Mouse (Mus musculus): ENCODE measurements around the gene Prpf8. TPM values are rescaled to one million over a fixed set of nuclear protein-coding genes. Genes with fewer than 3 reads are reported as not detected.

Gene Prpf8
- polyA plus RNA-seq, 1 experiment = 35.4 TPM

GRCm38 (mm10) chr11:75487496-75487895 lies 880 bp downstream of the Prpf8 start:
- Histone ChIP-seq H3K4me1 (ENCODE audit: control insufficient read depth, insufficient read depth, low read length) (peaks cover 4% of the 10 kb centered on the region), H3K4me3 (replicated peaks; ENCODE audit: control insufficient read depth, low read depth, low read length) (peak overlapping the region; percentile 71), H3K27ac (ENCODE audit: control insufficient read depth, insufficient read depth, low read depth, low read length, poor library complexity) (no peak overlapping the region)
- WGBS = 24% methylated on average over 6 of the region's 6 CpGs
- no peak for TF ChIP-seq CTCF (IDR thresholded peaks at IDR 0.05; ENCODE audit: control insufficient read depth, insufficient read depth, low read length)
- TF ChIP-seq POLR2A (IDR thresholded peaks at IDR 0.05; ENCODE audit: borderline replicate concordance, control insufficient read depth, low read depth, low read length) = no peak

- Histone ChIP-seq H3K4me3 (replicated peaks; ENCODE audit: control insufficient read depth, low read depth, low read length) (no peak overlapping the region), H3K27ac (ENCODE audit: control insufficient read depth, insufficient read depth, low read depth, low read length, poor library complexity) (no peak overlapping the region), H3K4me1 (ENCODE audit: control insufficient read depth, insufficient read depth, low read length) (no peaks in the 10 kb centered on the region)
- no peak for TF ChIP-seq CTCF (IDR thresholded peaks at IDR 0.05; ENCODE audit: control insufficient read depth, insufficient read depth, low read length)
- TF ChIP-seq POLR2A (IDR thresholded peaks at IDR 0.05; ENCODE audit: borderline replicate concordance, control insufficient read depth, low read depth, low read length) = no peak
- WGBS = 82% methylated on average over 10 of the region's 10 CpGs
These were observed 7.9 kb downstream of the Prpf8 start for GRCm38 (mm10) chr11:75494296-75495049.

DNA sequence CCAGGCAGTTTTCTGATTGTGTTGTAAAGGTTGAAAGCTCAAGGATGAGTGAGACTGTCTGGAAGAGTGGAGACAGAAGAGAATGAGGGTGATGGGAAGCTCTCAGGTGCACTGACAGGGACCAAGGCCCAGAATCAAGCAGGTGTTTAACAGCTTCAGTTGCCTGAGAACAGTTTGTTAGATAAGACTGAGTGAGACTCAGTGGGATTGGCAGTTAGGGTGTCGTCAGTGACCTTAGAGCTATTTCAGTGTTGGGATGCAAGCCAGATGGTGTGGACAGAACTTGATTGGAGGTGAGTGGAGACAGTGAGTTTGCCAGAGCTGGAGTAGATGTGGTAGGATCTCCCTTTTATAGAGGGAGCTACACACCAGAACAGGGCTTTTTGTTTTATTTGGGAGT lies 11.5 kb downstream of the Prpf8 start:
- no peaks in the 10 kb centered on the region for H3K4me1 ChIP-seq (ENCODE audit: control insufficient read depth, insufficient read depth, low read length)
- TF ChIP-seq POLR2A (IDR thresholded peaks at IDR 0.05; ENCODE audit: borderline replicate concordance, control insufficient read depth, low read depth, low read length) (no peak), CTCF (IDR thresholded peaks at IDR 0.05; ENCODE audit: control insufficient read depth, insufficient read depth, low read length) (no peak)
- H3K4me3 ChIP-seq (replicated peaks; ENCODE audit: control insufficient read depth, low read depth, low read length) = no peak overlapping the region
- no peak overlapping the region for H3K27ac ChIP-seq (ENCODE audit: control insufficient read depth, insufficient read depth, low read depth, low read length, poor library complexity)
- WGBS = 68% methylated on average over 1 of the region's 1 CpGs

GRCm38 (mm10) chr11:75508162-75508561 lies 21.5 kb downstream of the Prpf8 start:
- no peak for TF ChIP-seq POLR2A (IDR thresholded peaks at IDR 0.05; ENCODE audit: borderline replicate concordance, control insufficient read depth, low read depth, low read length)
- no peak for TF ChIP-seq CTCF (IDR thresholded peaks at IDR 0.05; ENCODE audit: control insufficient read depth, insufficient read depth, low read length)
- 96% methylated on average over 4 of the region's 4 CpGs for WGBS
- no peak overlapping the region for H3K4me3 ChIP-seq (replicated peaks; ENCODE audit: control insufficient read depth, low read depth, low read length)
- H3K4me1 ChIP-seq (ENCODE audit: control insufficient read depth, insufficient read depth, low read length) = peaks cover 2% of the 10 kb centered on the region; the same call in 1 of the 2 replicates
- no peak overlapping the region for H3K27ac ChIP-seq (ENCODE audit: control insufficient read depth, insufficient read depth, low read depth, low read length, poor library complexity)

- peaks cover 3% of the 10 kb centered on the region; the same call in 1 of the 2 replicates for H3K4me1 ChIP-seq (ENCODE audit: control insufficient read depth, insufficient read depth, low read length)
- no peak overlapping the region for H3K27ac ChIP-seq (ENCODE audit: control insufficient read depth, insufficient read depth, low read depth, low read length, poor library complexity)
- 60% methylated on average over 8 of the region's 8 CpGs for WGBS
- no peak overlapping the region for H3K4me3 ChIP-seq (replicated peaks; ENCODE audit: control insufficient read depth, low read depth, low read length)
- TF ChIP-seq CTCF (IDR thresholded peaks at IDR 0.05; ENCODE audit: control insufficient read depth, insufficient read depth, low read length) = no peak
- TF ChIP-seq POLR2A (IDR thresholded peaks at IDR 0.05; ENCODE audit: borderline replicate concordance, control insufficient read depth, low read depth, low read length) = no peak
These were observed 22.3 kb downstream of the Prpf8 start for GRCm38 (mm10) chr11:75508904-75509303.

DNA sequence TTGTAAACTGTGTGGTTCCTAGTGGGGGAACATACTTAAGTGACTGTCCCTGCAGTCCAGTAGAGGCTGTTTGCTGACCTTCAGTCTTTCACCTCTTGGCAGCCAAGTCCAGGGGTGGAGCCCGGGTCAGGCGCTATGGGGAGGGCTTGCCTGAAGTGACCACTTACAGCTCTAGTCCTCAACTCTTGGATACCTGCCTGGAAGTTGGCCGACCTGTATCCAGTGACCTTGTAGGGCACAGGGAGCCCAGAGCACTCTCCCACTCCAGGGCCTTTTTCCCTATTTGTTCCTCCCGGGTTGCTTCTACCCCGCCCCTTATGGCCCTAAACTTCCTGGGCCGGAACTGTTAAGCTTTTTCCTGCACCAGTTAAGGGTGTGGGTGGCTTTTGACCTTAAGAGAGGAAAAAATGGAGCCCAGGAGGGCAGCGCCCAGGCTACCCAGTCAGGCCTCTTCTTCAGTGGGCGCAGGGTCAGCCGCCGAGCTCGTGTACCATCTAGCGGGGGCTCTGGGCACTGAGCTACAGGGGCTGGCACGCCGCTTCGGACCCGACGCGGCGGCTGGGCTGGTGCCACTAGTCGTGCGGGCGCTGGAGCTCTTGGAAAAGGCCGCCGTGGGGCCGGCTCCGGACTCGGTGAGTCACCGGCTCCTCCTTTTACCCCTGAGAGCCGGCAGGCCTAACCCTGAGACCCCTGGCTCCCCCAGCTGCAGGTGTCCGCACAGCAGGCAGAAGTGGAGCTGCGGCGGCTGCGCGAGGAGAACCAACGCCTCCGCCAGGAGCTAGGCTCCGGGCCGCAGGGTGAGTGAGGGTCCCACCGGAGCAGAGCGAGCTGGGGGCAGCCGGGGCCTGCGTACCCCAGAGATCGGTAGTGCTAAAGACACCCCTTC lies 23.4 kb downstream of the Prpf8 start, which contains the start of gene Rilp:
Gene Rilp (plus strand): TSS at position 354 of the 886 bp plus-strand sequence.
- WGBS = 5% methylated on average over 43 of the region's 43 CpGs
- Histone ChIP-seq H3K27ac (ENCODE audit: control insufficient read depth, insufficient read depth, low read depth, low read length, poor library complexity) (peak within 1 kb of the TSS; percentile 52), H3K4me3 (replicated peaks; ENCODE audit: control insufficient read depth, low read depth, low read length) (peak within 1 kb of the TSS; percentile 56), H3K4me1 (ENCODE audit: control insufficient read depth, insufficient read depth, low read length) (peaks cover 4% of the 10 kb centered on the region; the same call in 1 of the 2 replicates)
- TF ChIP-seq POLR2A (IDR thresholded peaks at IDR 0.05; ENCODE audit: borderline replicate concordance, control insufficient read depth, low read depth, low read length) (no peak), CTCF (IDR thresholded peaks at IDR 0.05; ENCODE audit: control insufficient read depth, insufficient read depth, low read length) (peak; percentile 22; the same call in 1 of the 2 replicates)

- Histone ChIP-seq H3K4me1 (ENCODE audit: control insufficient read depth, insufficient read depth, low read length) (peaks cover 5% of the 10 kb centered on the region; the same call in 1 of the 2 replicates), H3K27ac (ENCODE audit: control insufficient read depth, insufficient read depth, low read depth, low read length, poor library complexity) (peak overlapping the region; percentile 52), H3K4me3 (replicated peaks; ENCODE audit: control insufficient read depth, low read depth, low read length) (peak overlapping the region; percentile 56)
- 3% methylated on average over 24 of the region's 24 CpGs for WGBS
- TF ChIP-seq POLR2A (IDR thresholded peaks at IDR 0.05; ENCODE audit: borderline replicate concordance, control insufficient read depth, low read depth, low read length) = peak; percentile 70; the same call in 1 of the 2 replicates
- peak; percentile 89 for TF ChIP-seq CTCF (IDR thresholded peaks at IDR 0.05; ENCODE audit: control insufficient read depth, insufficient read depth, low read length)
These were observed 24.0 kb downstream of the Prpf8 start for GRCm38 (mm10) chr11:75510627-75510993.

- Histone ChIP-seq H3K4me1 (ENCODE audit: control insufficient read depth, insufficient read depth, low read length) (peaks cover 5% of the 10 kb centered on the region; the same call in 1 of the 2 replicates), H3K4me3 (replicated peaks; ENCODE audit: control insufficient read depth, low read depth, low read length) (no peak overlapping the region), H3K27ac (ENCODE audit: control insufficient read depth, insufficient read depth, low read depth, low read length, poor library complexity) (no peak overlapping the region)
- WGBS = 90% methylated on average over 6 of the region's 6 CpGs
- no peak for TF ChIP-seq POLR2A (IDR thresholded peaks at IDR 0.05; ENCODE audit: borderline replicate concordance, control insufficient read depth, low read depth, low read length)
These were observed 24.6 kb downstream of the Prpf8 start for GRCm38 (mm10) chr11:75511213-75511612.
